Mouse (Mus musculus) olfactory bulb, adult 2 months (tissue): ENCODE results near the gene Flrt3.

Experiments used
- CTCF ChIP-seq: fragments of 200-500 bp; IDR thresholded peaks from 2 replicates; pipeline ENCODE4 v1.5.1; 2012; ENCODE audit warnings: low read depth, mild to moderate bottlenecking, low read length, moderate library complexity; ENCODE audit not compliant: insufficient read depth
- POLR2A ChIP-seq: fragments of 200-500 bp; IDR thresholded peaks from 2 replicates; pipeline ENCODE4 v1.6.1; 2012; ENCODE audit warnings: mild to moderate bottlenecking, low read depth, low read length, moderate library complexity; ENCODE audit not compliant: insufficient read depth

DNA sequence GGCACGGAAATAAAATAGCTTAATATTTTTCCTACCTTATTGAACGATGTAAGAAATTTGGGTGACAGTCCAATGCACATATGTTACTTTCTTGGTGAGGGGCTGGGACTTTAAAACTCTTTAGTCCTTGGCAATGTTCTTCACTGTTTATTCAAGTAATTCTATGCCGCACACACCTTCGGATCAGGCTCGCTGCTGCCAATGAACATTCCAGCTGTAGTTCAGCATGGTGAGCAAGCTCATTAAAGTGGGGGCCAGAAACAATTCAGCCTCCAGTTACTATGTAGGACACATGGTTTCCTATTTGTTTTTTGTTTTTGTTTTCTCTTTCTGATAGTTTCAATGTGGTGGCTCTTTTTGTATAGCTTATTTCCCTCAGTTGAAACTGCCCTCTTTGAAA is 8.6 kb downstream of the Flrt3 start:
- TF ChIP-seq CTCF (no peak), POLR2A (no peak)
